Mouse (Mus musculus) embryonic fibroblast, embryonic 13.5 days (primary cell): ENCODE data around the gene Magt1. TPM values are rescaled to one million over a fixed set of nuclear protein-coding genes. Genes with fewer than 3 reads are reported as not detected.
"Not testable (repeated sequence)": the region's sequence is repeated elsewhere in the genome, so short reads cannot be mapped to it uniquely, and the experiment has no call there.

Source experiments
- H3K27ac ChIP-seq: 2 replicates; pipeline ENCODE4 v1.5.1; 2012; ENCODE audit warnings: low read length, control low read depth, inconsistent platforms; ENCODE audit not compliant: insufficient read depth
- H3K4me1 ChIP-seq: 2 replicates; pipeline ENCODE4 v1.6.1; 2011; ENCODE audit warnings: low read length; ENCODE audit not compliant: control insufficient read depth, insufficient read depth
- H3K4me3 ChIP-seq: 2 replicates; pipeline ENCODE4 v1.5.1; 2011; ENCODE audit warnings: mild to moderate bottlenecking, control low read depth, low read length; ENCODE audit not compliant: insufficient read depth
- CTCF ChIP-seq: IDR thresholded peaks from 2 replicates; pipeline ENCODE4 v1.5.1; 2011; ENCODE audit warnings: mild to moderate bottlenecking, control low read depth, low read length, moderate library complexity, borderline replicate concordance; ENCODE audit not compliant: insufficient read depth
- POLR2A ChIP-seq: IDR thresholded peaks from 2 replicates; pipeline ENCODE4 v1.6.1; 2011; ENCODE audit warnings: low read depth, mild to moderate bottlenecking, control low read depth, low read length, moderate library complexity
- polyA plus RNA-seq: library from polyadenylated mRNA; stranded (reverse); fragments of >200 nt; gene quantifications from 2 replicates; pipeline ENCODE4 v1.2.4, GENCODE M21; 2011; ENCODE audit warnings: low read depth; ENCODE audit not compliant: missing spikeins, insufficient read length

Gene Magt1
- polyA plus RNA-seq, 1 experiment = 89.8 TPM

DNA sequence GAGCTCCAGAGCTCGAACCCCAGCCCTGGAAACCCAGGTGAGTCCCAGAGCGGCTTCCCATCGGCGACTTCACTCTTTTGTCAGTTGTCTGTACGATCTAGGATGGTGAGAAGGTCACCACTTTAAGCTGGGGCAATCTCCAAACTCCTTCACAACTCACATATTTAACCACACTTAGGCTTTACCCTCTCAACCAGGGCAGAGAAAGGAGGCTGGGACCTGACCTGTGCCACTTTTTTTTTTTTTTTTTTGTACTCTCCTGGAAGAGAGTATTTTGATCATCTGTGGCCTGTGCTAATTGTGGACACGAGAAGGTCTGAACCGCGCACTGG is 15.6 kb upstream of the Magt1 start:
- peak overlapping the region; percentile 83 for H3K4me3 ChIP-seq
- H3K27ac ChIP-seq = no peak overlapping the region
- TF ChIP-seq CTCF (no peak), POLR2A (no peak)
- H3K4me1 ChIP-seq = no peaks in the 10 kb centered on the region; the same call in 1 of the 2 replicates

DNA sequence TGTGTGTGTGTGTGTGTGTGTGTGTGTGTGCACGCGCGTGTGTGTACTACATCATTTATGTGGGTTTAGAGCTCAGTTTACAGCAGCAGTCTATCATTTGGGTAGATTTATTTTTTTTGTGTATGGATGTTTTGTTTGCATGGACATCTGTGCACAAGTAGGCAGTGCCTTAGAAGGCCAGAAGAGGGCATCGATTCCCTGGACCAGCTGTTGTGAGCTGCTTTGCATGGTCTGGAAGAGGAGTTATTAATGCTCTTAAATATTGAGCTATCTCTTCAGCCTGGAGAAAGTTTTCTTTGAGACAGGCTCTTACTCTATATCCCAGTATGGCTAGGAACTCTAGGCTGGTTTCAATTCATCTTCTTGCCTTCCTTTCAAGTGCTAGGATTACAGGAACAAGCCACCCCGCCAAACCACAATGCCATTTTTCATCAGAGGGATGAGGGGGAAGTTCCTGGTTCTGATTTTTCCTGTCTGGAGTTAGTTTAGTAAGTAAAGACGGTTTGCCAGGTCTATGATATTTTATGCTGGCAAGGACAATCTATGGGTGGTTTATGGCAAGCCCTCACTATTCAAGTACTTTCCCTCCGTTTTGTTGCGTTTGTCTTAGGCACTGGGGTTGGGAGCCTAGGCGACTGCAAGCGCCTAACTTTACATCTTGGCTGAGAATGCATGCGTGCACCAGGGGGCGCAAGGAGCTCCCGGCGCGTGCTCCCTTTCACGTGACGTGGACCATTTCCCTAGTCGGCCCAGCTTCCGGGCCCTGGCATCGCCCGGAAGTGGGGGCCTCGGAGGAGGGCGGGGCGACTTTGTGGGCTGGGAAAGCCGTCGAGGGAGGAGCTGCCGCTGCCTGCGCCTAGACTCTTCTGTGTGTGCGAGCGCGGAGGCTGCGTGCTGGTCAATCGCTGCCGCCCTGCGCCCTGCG is 15.0 kb upstream of the Magt1 start, which contains the start of gene Atp7a:
Gene Atp7a, plus strand, starts transcription at position 859 of the 925 bp plus-strand sequence.
- Histone ChIP-seq H3K27ac (peak within 1 kb of the TSS; percentile 72), H3K4me1 (no peaks in the 10 kb centered on the region; the same call in 1 of the 2 replicates), H3K4me3 (peak within 1 kb of the TSS; percentile 83)
- TF ChIP-seq POLR2A = peak; percentile 94
- TF ChIP-seq CTCF = peak; percentile 79; the same call in 1 of the 2 replicates

DNA sequence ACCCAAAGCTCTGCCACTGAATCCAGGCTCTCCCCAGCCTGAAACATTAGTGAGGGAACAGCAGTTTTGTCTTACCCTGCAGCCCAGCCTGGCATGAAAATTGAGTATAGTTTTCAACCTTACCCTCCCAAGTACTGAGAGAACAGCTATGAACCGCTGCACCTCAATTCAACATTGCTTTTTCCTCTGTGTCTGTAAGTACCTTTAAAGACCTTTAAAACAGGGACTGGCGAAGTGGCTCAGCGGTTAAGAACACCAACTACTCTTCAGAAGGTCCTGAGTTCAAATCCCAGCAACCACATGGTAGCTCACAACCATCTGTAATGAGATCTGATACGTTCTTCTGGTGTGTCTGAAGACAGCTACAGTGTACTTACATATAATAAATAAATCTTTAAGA is 5.8 kb upstream of the Magt1 start:
- Histone ChIP-seq H3K27ac (no peak overlapping the region), H3K4me1 (no peaks in the 10 kb centered on the region), H3K4me3 (no peak overlapping the region)
- no peak for TF ChIP-seq CTCF
- TF ChIP-seq POLR2A = no peak

DNA sequence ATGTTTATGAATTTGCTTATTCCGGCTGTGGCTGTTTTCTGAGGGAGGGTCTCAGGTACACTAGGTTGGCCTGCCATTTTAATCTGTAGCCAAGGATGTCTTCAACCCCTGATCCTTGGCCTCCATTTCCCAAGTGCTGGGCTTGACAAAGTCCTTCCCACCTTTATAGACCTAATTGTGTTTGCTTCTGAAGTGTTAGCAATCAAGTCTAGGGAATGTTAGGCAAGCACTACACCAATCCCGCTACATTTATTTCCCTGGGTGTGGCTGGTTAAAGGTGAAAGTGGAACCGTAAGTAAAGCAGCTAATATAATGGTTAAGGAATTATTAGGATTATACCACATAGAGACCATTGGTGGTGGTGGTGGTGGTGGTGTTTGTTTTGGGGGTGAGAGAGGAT is 5.4 kb upstream of the Magt1 start:
- no peaks in the 10 kb centered on the region for H3K4me1 ChIP-seq
- H3K4me3 ChIP-seq = no peak overlapping the region
- no peak for TF ChIP-seq CTCF
- TF ChIP-seq POLR2A = no peak
- no peak overlapping the region for H3K27ac ChIP-seq

DNA sequence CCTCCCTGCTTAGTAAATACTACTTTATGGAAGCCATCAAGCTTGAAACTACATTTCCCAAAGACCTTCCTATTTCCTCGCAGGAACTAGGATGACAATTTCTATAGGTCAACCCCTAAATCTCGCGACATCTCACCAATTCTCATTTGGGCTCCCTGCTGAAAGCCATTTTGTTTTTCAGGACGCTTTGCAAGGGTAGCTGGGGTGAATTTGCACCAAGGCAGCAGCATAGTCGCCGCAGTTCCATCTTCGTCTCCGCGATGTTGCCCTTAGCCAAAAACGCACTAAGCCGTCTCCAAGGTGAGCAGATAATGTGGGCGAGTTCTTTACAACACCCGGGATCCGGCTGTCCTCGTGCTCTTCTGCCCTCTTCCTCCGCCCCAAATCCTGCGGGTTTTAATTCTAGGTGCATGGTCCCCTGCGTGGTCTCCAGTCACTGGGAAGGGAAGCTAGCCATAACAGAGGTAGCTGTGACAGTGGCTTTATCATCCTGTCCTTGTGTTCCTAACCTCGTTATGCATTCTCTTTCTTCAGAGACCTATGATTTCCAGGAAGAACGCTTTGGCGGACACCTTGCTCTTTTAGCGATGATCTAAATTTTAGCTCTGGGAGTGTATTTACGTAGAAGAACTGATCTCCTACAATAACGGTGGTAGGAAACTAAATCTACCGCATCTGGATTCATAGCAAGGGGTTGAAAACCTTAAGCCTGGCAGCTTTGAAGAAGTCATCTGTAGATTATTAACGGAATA is 4.0 kb upstream of the Magt1 start, which contains the start of gene Cox7b:
Gene Cox7b, plus strand, starts transcription at position 130 of the 752 bp plus-strand sequence.
- TF ChIP-seq CTCF = no peak
- TF ChIP-seq POLR2A = peak; percentile 77
- H3K27ac ChIP-seq = peak within 1 kb of the TSS; percentile 16; the same call in 1 of the 2 replicates
- no peaks in the 10 kb centered on the region for H3K4me1 ChIP-seq
- H3K4me3 ChIP-seq = peak within 1 kb of the TSS; percentile 94

DNA sequence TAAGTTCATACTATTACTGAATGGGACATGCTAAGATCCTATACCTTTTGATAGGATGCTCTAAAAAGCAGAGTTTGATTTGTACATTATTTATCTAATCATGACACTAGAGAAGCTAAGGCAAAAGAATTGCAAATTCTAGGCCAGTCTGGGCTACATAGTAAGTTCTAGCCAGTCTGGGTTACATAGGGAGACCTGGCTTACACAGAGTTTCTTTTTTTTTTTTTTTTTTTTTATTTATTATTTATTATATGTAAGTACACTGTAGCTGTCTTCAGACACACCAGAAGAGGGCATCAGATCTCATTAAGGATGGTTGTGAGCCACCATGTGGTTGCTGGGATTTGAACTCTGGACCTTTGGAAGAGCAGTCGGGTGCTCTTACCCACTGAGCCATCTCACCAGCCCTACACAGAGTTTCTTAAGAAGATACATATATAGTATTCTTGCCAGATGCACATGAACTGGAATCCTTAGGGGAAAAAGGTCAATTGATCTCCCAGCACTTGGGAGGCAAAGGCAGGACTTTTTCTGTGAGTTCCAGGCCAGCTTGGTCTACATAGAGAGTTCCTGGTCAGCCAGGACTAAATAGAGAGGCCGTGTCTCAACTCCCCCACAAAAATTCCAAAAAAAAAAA is 3.2 kb upstream of the Magt1 start:
- not testable (repeated sequence) for H3K4me1 ChIP-seq, H3K27ac ChIP-seq, H3K4me3 ChIP-seq

DNA sequence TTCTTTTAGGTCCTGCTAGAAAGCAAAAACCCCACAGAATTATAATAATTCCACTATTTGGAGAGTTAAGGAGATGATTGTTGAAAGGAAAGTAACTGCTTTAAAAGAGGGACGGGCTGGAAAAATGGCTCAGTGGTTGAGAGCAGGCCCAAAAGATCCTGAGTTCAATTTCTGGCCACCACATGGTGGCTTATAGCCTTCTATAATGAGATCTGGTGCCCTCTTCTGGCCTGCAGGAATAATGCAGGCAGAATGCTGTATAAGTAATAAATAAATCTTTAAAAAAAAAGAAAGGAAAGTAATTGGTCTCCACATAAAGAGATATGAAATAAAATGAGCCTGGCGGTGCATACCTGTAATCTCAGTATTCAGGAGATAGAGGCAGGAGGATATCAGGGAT is 1.5 kb upstream of the Magt1 start:
- TF ChIP-seq CTCF (no peak), POLR2A (no peak)
- Histone ChIP-seq H3K4me1 (no peaks in the 10 kb centered on the region), H3K4me3 (no peak overlapping the region), H3K27ac (no peak overlapping the region)

DNA sequence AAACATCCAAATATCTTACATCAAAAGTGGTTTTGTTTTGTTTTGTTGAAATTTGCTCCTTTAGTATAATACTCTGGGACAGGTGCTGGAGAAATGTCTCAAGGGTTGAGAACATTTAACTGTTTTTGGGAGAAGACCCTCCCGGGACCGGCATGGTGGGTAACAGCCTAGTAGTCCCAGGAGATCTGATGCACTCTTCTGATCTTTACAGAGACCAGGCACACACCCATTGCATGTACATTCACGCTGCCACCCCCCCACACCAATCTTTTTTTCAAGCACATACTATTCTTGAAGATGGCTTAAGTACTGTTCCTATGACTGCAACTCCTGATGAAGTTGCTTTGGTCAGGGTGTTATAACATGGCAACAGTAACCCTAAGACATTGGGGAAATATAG is 853 bp upstream of the Magt1 start:
- TF ChIP-seq POLR2A = no peak
- no peak for TF ChIP-seq CTCF
- no peak overlapping the region for H3K4me3 ChIP-seq
- no peak overlapping the region for H3K27ac ChIP-seq
- no peaks in the 10 kb centered on the region for H3K4me1 ChIP-seq

DNA sequence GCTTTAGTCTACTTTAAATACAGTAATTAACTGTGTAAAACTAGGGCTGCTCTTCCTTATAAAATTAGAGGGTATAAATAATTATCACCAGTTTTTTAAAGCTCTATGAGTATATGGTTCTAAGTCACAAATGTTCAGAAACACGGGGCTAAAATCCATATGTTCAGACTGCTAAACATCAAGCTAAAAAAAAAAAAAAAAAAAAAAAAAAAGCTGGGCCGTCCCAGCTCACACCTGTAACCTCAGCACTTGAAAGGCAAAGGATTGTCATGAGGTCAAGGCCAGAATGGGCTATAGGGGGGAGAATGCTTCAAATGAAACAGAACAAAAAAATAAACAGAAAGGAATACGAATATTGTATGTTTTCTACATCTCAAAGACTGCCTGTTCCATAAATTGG is 944 bp downstream of the Magt1 start:
- TF ChIP-seq CTCF (no peak), POLR2A (no peak)
- H3K27ac ChIP-seq = no peak overlapping the region; the same call in 1 of the 2 replicates
- no peaks in the 10 kb centered on the region for H3K4me1 ChIP-seq
- peak overlapping the region; percentile 99 for H3K4me3 ChIP-seq
